Mouse (Mus musculus) ES-Bruce4 (cell line): Measurements from ENCODE around the gene Men1. TPM values are rescaled to one million over a fixed set of nuclear protein-coding genes. Genes with fewer than 3 reads are reported as not detected.

Experiments used
- H3K27ac ChIP-seq: 2 replicates; pipeline ENCODE4 v1.5.1; 2012; ENCODE audit warnings: low read length, inconsistent platforms; ENCODE audit not compliant: insufficient read depth
- H3K27me3 ChIP-seq: 2 replicates; pipeline ENCODE4 v1.6.1; 2012; ENCODE audit warnings: mild to moderate bottlenecking, low read length, inconsistent platforms; ENCODE audit not compliant: control insufficient read depth, poor library complexity, insufficient read depth, severe bottlenecking
- H3K36me3 ChIP-seq: 2 replicates; pipeline ENCODE4 v1.6.1; 2012; ENCODE audit warnings: inconsistent platforms, mild to moderate bottlenecking, low read length, moderate library complexity; ENCODE audit not compliant: control insufficient read depth, poor library complexity, insufficient read depth, severe bottlenecking
- H3K4me1 ChIP-seq: one replicate; pipeline ENCODE4 v1.8.1; 2011; ENCODE audit warnings: low read length; ENCODE audit not compliant: control insufficient read depth, insufficient read depth
- H3K4me3 ChIP-seq: 2 replicates; pipeline ENCODE4 v1.5.1; 2011; ENCODE audit warnings: low read depth, mild to moderate bottlenecking, low read length
- H3K9ac ChIP-seq: 2 replicates; pipeline ENCODE4 v1.6.1; 2012; ENCODE audit warnings: low read depth, mild to moderate bottlenecking, inconsistent platforms; ENCODE audit not compliant: poor library complexity, severe bottlenecking
- H3K9me3 ChIP-seq: replicated peaks from 2 replicates; pipeline ENCODE4 v1.6.1; 2012; ENCODE audit warnings: mild to moderate bottlenecking, low read length, inconsistent platforms; ENCODE audit not compliant: control insufficient read depth, poor library complexity, insufficient read depth, severe bottlenecking
- CTCF ChIP-seq: IDR thresholded peaks from one replicate; pipeline ENCODE4 v1.8.1; 2011; ENCODE audit warnings: low read depth, low read length
- EP300 ChIP-seq: IDR thresholded peaks from 2 replicates; pipeline ENCODE4 v1.6.1; 2011; ENCODE audit warnings: low read depth, low read length; ENCODE audit not compliant: insufficient read depth
- POLR2A ChIP-seq: IDR thresholded peaks from one replicate; pipeline ENCODE4 v1.8.1; 2011; ENCODE audit warnings: low read length; ENCODE audit not compliant: insufficient read depth
- polyA plus RNA-seq: library from polyadenylated mRNA; stranded (reverse); fragments of >200 nt; gene quantifications from 2 replicates; pipeline ENCODE4 v1.2.4, GENCODE M21; 2011; ENCODE audit warnings: low read depth; ENCODE audit not compliant: missing spikeins, insufficient read depth, insufficient read length

Men1 gene
- polyA plus RNA-seq, 1 experiment = 40.5 TPM

DNA sequence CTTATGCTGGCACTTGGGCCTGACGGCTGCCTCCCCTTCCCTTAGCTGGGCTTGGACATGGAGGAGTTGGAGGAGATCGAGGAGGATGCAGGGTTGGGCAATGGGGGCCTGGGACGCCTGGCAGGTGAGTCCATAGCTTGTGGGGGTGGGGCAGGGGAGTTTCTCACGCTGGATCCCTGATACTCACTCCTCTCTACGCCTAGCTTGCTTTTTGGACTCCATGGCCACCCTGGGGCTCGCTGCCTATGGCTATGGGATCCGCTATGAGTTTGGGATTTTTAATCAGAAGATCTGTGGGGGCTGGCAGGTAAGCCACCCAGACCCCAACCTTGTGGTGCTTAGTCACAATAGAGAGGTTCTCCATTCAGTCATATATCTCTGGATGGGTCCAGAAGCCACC, 51.0 kb downstream of the Men1 start:
- TF ChIP-seq EP300 (no peak), POLR2A (no peak), CTCF (no peak)
- H3K27ac ChIP-seq = no peak overlapping the region
- peaks cover 3% of the 10 kb centered on the region for H3K4me1 ChIP-seq
- no peak overlapping the region for H3K4me3 ChIP-seq
- no peaks in the 10 kb centered on the region for H3K9me3 ChIP-seq
- H3K9ac ChIP-seq = no peak overlapping the region
- no peaks in the 10 kb centered on the region for H3K36me3 ChIP-seq
- H3K27me3 ChIP-seq = no peaks in the 10 kb centered on the region

DNA sequence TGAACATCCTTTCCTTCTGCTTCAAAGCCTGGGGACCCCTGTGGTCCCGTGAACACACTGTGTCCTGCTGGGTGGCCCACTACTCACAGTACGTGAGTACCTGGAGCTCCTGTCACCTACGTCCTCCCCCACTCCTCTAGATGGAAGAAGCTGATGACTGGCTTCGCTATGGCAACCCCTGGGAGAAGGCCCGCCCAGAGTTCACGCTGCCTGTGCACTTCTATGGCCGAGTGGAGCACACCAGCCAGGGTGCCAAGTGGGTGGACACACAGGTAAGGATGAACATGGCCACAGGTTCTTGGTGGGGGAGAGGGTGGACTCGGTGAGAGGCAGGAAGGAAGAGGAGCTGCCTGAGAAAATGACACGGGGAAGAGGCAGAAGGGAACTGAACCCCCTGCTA, 51.5 kb downstream of the Men1 start:
- H3K27me3 ChIP-seq = no peaks in the 10 kb centered on the region
- TF ChIP-seq CTCF (no peak), EP300 (no peak), POLR2A (no peak)
- no peaks in the 10 kb centered on the region for H3K36me3 ChIP-seq
- H3K27ac ChIP-seq = no peak overlapping the region
- H3K9ac ChIP-seq = no peak overlapping the region
- no peak overlapping the region for H3K4me3 ChIP-seq
- no peaks in the 10 kb centered on the region for H3K9me3 ChIP-seq
- H3K4me1 ChIP-seq = peaks cover 3% of the 10 kb centered on the region

DNA sequence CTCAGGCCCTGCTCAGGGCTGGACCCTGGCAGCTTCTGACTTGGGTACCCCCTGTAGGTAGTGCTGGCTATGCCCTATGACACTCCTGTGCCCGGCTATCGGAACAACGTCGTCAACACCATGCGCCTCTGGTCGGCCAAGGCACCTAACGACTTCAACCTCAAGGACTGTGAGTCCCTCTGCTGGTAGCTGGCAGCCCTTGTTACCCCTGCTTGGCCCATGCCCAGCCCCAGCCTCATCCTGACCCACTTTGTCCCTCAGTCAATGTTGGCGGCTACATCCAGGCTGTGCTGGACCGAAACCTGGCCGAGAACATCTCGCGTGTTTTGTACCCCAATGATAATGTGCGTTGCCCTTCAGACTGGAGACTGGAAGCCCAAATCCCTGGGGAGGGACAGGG, 53.2 kb downstream of the Men1 start:
- no peaks in the 10 kb centered on the region for H3K27me3 ChIP-seq
- H3K9ac ChIP-seq = no peak overlapping the region
- H3K36me3 ChIP-seq = no peaks in the 10 kb centered on the region
- no peaks in the 10 kb centered on the region for H3K9me3 ChIP-seq
- peaks cover 3% of the 10 kb centered on the region for H3K4me1 ChIP-seq
- TF ChIP-seq CTCF = peak; percentile 2
- TF ChIP-seq POLR2A = no peak
- H3K4me3 ChIP-seq = no peak overlapping the region
- no peak overlapping the region for H3K27ac ChIP-seq

- H3K27ac ChIP-seq = 0 out of 2 replicates have a peak overlapping the region, but pooled peaks have one; percentile 7
- peaks cover 3% of the 10 kb centered on the region for H3K4me1 ChIP-seq
- H3K4me3 ChIP-seq = peak overlapping the region; percentile 72
- H3K36me3 ChIP-seq = no peaks in the 10 kb centered on the region
- no peaks in the 10 kb centered on the region for H3K27me3 ChIP-seq
- H3K9ac ChIP-seq = peak overlapping the region; percentile 24; the same call in 1 of the 2 replicates
- H3K9me3 ChIP-seq = no peaks in the 10 kb centered on the region
- peak; percentile 75 for TF ChIP-seq POLR2A
- no peak for TF ChIP-seq CTCF
- TF ChIP-seq EP300 = peak; percentile 55; the same call in 1 of the 2 replicates
Measured at GRCm38 (mm10) chr19:6389803-6390202, 55.0 kb downstream of the Men1 start.

DNA sequence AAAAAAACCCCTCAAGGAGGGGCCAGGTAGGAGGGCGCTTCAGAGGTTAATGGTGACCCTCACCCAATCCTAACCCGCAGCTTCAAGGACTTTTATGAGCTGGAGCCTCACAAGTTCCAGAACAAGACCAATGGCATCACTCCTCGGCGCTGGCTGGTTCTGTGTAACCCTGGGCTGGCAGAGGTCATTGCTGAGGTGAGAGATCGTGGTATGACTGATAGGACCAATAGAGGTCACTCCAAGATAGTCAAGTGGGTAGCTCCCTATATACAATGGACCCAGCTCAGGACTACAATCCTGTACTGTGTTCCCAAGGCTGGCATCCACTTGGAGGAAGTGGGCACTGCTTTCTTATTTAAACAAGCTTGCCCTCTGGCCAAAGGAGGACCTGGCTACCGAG, 55.5 kb downstream of the Men1 start:
- Histone ChIP-seq H3K4me3 (no peak overlapping the region), H3K9ac (no peak overlapping the region), H3K27ac (0 out of 2 replicates have a peak overlapping the region, but pooled peaks have one; percentile 7), H3K36me3 (no peaks in the 10 kb centered on the region), H3K27me3 (no peaks in the 10 kb centered on the region), H3K9me3 (no peaks in the 10 kb centered on the region), H3K4me1 (peaks cover 3% of the 10 kb centered on the region)
- no peak for TF ChIP-seq CTCF
- no peak for TF ChIP-seq EP300

Other genes with a start within 250 kb of the Men1 start
- gene Cdca5, start 250.0 kb upstream of the Men1 start, polyA plus RNA-seq = 47.7 and 50.5 TPM in 2 replicates
- 5.9 and 6.3 TPM in 2 replicates for gene AC131692.1, start 240.6 kb upstream of the Men1 start, polyA plus RNA-seq
- 2.9 and 3.5 TPM in 2 replicates for gene Naaladl1, start 229.2 kb upstream of the Men1 start, polyA plus RNA-seq
- 13.5 and 17.6 TPM in 2 replicates for gene Sac3d1, start 216.3 kb upstream of the Men1 start, polyA plus RNA-seq
- 8.6 and 10.0 TPM in 2 replicates for gene Snx15, start 206.7 kb upstream of the Men1 start, polyA plus RNA-seq
- not detected in 2 replicates for gene Batf2, start 194.0 kb upstream of the Men1 start, polyA plus RNA-seq
- 38.7 and 40.4 TPM in 2 replicates for gene Arl2, start 193.4 kb upstream of the Men1 start, polyA plus RNA-seq
- not detected in 2 replicates for gene Majin, start 150.6 kb upstream of the Men1 start, polyA plus RNA-seq
- gene Gpha2, start 108.6 kb upstream of the Men1 start, polyA plus RNA-seq = 1.0 TPM in 1 of 2 replicates, not detected in the other
- 12.2 and 17.1 TPM in 2 replicates for gene Ppp2r5b, start 99.1 kb upstream of the Men1 start, polyA plus RNA-seq
- 10.9 and 11.1 TPM in 2 replicates for gene Atg2a, start 93.3 kb upstream of the Men1 start, polyA plus RNA-seq
- 81.0 and 81.6 TPM in 2 replicates for gene Ehd1, start 58.3 kb upstream of the Men1 start, polyA plus RNA-seq
- gene Cdc42bpg, start 28.5 kb upstream of the Men1 start, polyA plus RNA-seq = 57.7 and 60.5 TPM in 2 replicates
- 10.7 and 16.9 TPM in 2 replicates for gene Map4k2, start 6.2 kb downstream of the Men1 start, polyA plus RNA-seq
- gene Sf1, start 28.7 kb downstream of the Men1 start, polyA plus RNA-seq = 333 and 355 TPM in 2 replicates
- gene Pygm, start 49.4 kb downstream of the Men1 start, polyA plus RNA-seq = 4.1 and 4.6 TPM in 2 replicates
- 37.9 and 48.6 TPM in 2 replicates for gene Rasgrp2, start 64.4 kb downstream of the Men1 start, polyA plus RNA-seq
- 5.6 and 7.0 TPM in 2 replicates for gene Nrxn2, start 83.8 kb downstream of the Men1 start, polyA plus RNA-seq
- not detected in 2 replicates for gene Slc22a12, start 208.1 kb downstream of the Men1 start, polyA plus RNA-seq